Mouse (Mus musculus): ENCODE data around the gene Pwwp2a. TPM values are rescaled to one million over a fixed set of nuclear protein-coding genes. Genes with fewer than 3 reads are reported as not detected.

The Pwwp2a gene
- polyA plus RNA-seq, 1 experiment from 2014 or later, result 33.4 TPM

DNA sequence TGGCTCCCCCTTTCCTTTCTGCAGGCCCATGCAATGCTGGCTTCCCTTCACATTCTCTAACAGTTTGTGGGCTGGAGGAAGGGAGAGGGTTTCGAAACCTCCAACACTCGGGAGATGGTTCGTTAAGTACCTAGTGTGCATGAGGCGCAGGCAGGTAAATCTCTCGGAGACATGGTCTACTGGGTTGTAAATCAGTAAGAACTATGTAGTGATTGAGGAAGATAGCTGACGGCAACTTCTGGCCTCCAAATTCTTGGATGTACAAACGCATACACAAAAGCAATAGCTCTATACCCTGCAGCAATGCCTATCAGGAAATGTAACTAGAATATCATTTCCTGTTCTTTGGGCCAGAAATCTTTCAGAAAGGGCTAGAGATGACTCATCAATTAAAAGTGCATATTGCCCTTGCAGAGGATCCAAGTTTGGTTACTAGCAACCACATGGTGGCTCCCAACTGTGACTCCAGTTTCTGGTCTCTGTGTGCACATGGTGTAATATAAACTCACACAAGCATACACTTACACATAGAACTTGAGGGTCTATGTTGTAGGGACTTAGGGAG lies 47.0 kb downstream of the Pwwp2a start:
- peaks cover 48% of the 10 kb centered on the region for H3K36me3 ChIP-seq
- ATAC-seq (replicated peaks), result no peak
- H3K4me2 ChIP-seq (replicated peaks), result no peak overlapping the region
- H3K27me3 ChIP-seq, result no peaks in the 10 kb centered on the region
- H3K4me1 ChIP-seq, result no peaks in the 10 kb centered on the region
- WGBS, result 89% methylated on average over 7 of the region's 7 CpGs
- H3K9me3 ChIP-seq, result no peaks in the 10 kb centered on the region
- no peak overlapping the region for H3K9ac ChIP-seq (replicated peaks)
- no peak overlapping the region for H3K4me3 ChIP-seq
- no peak overlapping the region for H3K27ac ChIP-seq (replicated peaks)

DNA sequence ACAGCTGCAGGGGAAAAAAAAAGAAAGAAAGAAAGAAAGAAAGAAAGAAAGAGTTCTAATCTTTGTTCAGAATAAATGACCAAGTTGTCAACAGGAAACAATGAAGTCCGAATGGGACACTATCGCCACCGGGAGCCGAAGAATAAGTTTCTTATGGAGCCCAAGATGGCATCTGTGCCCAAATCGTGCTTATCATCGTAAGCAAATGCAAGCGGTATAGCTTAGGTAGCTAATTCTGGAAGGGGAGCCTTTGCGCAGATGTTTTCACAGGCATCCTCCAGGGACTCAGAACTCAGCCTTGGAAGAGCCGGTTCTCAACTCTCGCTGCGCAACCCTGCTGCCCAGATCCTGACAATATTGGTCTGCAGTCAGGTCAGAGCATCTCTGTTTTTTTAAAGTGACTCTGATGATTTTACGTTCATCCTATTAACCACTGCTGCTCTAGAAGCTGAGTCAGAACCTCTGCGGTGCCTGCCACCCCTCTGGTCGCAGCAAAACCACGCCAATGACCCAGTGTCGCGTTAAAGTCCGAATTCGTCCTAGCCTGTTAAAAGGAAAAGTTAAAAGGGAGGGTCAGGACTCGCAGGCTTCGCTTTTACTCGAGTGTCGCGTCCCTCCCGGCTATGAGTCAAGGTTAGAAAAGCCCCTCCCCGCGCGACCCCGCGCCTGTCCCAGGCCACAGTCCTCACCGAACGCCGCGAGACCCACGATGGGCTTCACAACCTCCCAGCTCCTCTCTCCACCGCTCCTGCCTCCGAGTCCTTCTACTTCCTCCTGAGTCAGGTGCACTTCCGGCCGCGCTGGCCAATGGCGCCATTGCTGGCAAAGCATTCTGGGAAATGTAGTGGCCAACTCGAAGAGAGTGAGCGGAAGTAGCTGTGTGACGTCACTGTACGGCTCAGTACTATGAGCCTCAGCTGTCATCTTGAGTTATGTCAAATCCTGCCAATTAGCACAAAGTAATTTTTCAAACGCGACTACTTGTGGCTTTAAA lies 65.7 kb downstream of the Pwwp2a start, which contains the start of gene Ttc1:
Gene Ttc1 (minus strand): TSS at position 776 of the 994 bp plus-strand sequence.
- peak; percentile 99 for ATAC-seq (replicated peaks)
- Histone ChIP-seq H3K9me3 (no peaks in the 10 kb centered on the region), H3K4me1 (peaks cover 15% of the 10 kb centered on the region), H3K9ac (replicated peaks) (peak within 1 kb of the TSS; percentile 81), H3K27ac (replicated peaks) (peak within 1 kb of the TSS; percentile 62), H3K36me3 (peaks cover 25% of the 10 kb centered on the region), H3K4me3 (peak within 1 kb of the TSS; percentile 72), H3K27me3 (no peaks in the 10 kb centered on the region), H3K4me2 (replicated peaks) (peak within 1 kb of the TSS; percentile 90)
- WGBS, result 4% methylated on average over 47 of the region's 47 CpGs

DNA sequence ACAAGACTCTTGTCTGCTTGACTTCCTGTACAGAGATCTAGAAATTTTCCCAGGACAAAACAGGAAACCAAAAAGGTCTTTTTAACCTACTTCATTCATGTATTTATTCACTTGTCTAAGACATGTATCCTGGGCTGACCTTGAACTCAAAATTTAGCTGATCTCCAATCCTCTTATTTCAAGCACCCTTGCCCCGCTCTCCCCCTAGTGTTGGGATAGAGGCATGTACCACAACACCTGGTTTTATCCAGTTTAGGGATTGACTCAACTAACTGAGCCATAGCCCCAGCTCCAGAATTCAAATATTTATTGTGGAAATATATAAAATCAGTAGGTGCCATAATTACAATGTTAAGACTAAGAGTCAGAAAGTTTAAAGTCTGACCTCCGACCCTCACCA lies 69.7 kb downstream of the Pwwp2a start:
- H3K4me2 ChIP-seq (replicated peaks), result no peak overlapping the region
- no peaks in the 10 kb centered on the region for H3K9me3 ChIP-seq
- ATAC-seq (replicated peaks), result no peak
- no peaks in the 10 kb centered on the region for H3K36me3 ChIP-seq
- H3K27ac ChIP-seq (replicated peaks), result no peak overlapping the region
- H3K4me1 ChIP-seq, result peaks cover 14% of the 10 kb centered on the region
- WGBS, result 65% methylated on average over 2 of the region's 2 CpGs
- 0 out of 2 replicates have a peak, but pooled peaks cover 4% of the 10 kb centered on the region for H3K27me3 ChIP-seq
- H3K9ac ChIP-seq (replicated peaks), result no peak overlapping the region
- no peak overlapping the region for H3K4me3 ChIP-seq

DNA sequence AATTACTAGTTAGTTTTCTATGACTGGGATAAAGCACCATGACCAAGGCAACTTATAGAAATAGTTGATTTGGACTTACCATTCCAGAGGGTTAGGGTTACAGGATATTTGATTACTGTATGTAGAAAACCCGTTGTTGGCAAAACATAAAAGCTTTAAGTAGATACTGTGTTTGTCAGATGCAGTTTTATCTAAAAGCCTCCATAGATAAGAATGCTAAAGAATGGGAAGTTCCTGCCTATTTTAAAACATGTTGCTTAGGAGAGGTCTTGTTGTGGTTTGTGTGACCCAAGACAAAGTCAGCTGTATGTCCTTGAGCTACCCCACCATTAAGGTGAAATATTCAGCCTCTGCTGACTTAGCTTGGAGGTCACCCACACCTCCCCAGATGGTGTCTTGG lies 72.8 kb downstream of the Pwwp2a start:
- Histone ChIP-seq H3K9ac (replicated peaks) (no peak overlapping the region), H3K4me3 (no peak overlapping the region), H3K36me3 (no peaks in the 10 kb centered on the region), H3K27me3 (0 out of 2 replicates have a peak, but pooled peaks cover 4% of the 10 kb centered on the region), H3K4me1 (no peaks in the 10 kb centered on the region), H3K9me3 (no peaks in the 10 kb centered on the region), H3K4me2 (replicated peaks) (no peak overlapping the region), H3K27ac (replicated peaks) (no peak overlapping the region)
- WGBS, result 94% methylated on average over 1 of the region's 1 CpGs
- ATAC-seq (replicated peaks), result no peak

DNA sequence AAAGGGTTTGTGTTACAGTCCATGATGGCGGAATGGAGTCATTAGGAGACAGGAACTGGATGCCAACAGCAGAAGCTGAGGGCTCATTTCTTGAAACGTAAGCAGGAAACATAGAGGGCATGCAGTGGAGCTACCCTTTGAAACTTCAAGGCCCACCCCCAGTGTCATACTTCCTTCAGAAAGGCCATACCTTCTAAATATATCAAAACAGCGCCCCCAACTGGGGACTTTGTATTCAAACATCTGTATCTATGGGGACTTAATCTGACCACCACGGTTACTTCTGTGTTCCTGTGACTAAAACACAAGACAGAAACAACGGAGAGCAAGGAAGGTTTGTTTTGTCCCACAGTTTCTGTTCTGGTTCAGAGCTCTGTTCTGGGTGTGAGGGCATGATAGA lies 73.6 kb downstream of the Pwwp2a start:
- Histone ChIP-seq H3K36me3 (no peaks in the 10 kb centered on the region), H3K27me3 (0 out of 2 replicates have a peak, but pooled peaks cover 4% of the 10 kb centered on the region), H3K27ac (replicated peaks) (no peak overlapping the region), H3K4me1 (no peaks in the 10 kb centered on the region), H3K4me3 (no peak overlapping the region), H3K9ac (replicated peaks) (no peak overlapping the region), H3K9me3 (no peaks in the 10 kb centered on the region), H3K4me2 (replicated peaks) (no peak overlapping the region)
- WGBS, result 66% methylated on average over 5 of the region's 5 CpGs
- ATAC-seq (replicated peaks), result no peak

DNA sequence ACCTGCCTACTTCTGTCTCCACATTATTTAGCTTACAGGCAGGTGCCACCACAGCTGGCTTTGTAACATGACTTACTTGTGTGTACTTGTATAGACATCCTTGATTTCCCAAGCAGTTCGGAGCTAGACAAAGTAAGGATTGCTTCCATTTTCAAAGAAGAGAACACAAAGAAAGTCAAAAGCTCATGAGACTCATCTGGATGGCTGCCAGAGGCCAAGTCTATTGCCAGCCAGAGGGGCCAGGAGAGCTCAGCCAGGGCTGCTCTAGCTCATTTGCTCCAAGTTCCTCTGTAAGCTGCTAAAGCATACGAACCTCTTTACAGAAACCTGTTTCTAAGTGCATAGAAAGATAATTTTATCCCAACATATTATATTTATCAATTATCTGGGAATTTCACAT lies 76.6 kb downstream of the Pwwp2a start:
- WGBS, result 52% methylated on average over 2 of the region's 2 CpGs

DNA sequence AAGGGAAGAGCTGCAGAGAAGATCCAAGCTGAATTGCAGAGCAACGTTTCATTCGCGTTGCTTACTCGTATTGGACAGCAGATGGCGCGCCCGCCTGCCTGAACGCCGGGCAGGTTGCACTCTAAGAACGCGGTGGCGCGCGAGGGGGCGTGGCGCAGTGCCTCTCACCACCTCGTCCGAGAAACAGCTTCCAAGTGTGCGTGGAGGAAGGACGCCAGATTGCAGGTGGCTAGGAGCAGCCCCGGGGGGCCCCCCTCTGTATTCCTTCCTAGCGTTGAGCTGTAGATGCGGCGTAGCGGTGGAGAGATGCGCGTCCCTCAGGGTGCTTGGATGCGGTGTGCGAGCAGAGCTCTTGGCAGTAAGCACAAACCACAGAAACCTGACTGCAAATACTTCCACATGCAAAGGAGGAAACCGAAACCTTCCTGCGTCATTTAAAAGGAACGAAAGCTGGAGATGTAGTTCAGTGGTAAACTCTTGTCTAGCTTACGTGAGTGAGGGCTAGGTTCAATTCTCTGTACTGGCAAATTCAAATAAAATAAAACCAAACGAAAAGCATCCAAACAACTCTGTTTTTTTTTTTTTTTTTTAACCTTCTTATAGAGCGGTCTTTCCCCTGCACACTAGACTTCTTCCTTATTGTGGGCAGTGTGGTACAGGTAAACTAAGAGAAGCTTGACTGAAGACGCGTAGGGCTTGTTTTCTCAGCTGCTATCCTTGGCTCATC lies 85.3 kb downstream of the Pwwp2a start:
- H3K9me3 ChIP-seq, result no peaks in the 10 kb centered on the region
- H3K36me3 ChIP-seq, result no peaks in the 10 kb centered on the region
- H3K4me3 ChIP-seq, result peak overlapping the region; percentile 56
- no peaks in the 10 kb centered on the region for H3K4me1 ChIP-seq
- H3K4me2 ChIP-seq (replicated peaks), result peak overlapping the region; percentile 81
- WGBS, result 6% methylated on average over 37 of the region's 37 CpGs
- peaks cover 11% of the 10 kb centered on the region for H3K27me3 ChIP-seq
- peak; percentile 94 for ATAC-seq (replicated peaks)
- peak overlapping the region; percentile 54; the same call in 1 of the 2 replicates for H3K9ac ChIP-seq (replicated peaks)
- no peak overlapping the region for H3K27ac ChIP-seq (replicated peaks)

More for the DNA sequence above, 76.6 kb downstream of the Pwwp2a start:
- Histone ChIP-seq H3K27ac (replicated peaks) (no peak overlapping the region), H3K9me3 (no peaks in the 10 kb centered on the region), H3K36me3 (no peaks in the 10 kb centered on the region), H3K4me1 (no peaks in the 10 kb centered on the region), H3K4me2 (replicated peaks) (no peak overlapping the region), H3K4me3 (no peak overlapping the region), H3K9ac (replicated peaks) (no peak overlapping the region), H3K27me3 (0 out of 2 replicates have a peak, but pooled peaks cover 4% of the 10 kb centered on the region)
- ATAC-seq (replicated peaks), result no peak

DNA sequence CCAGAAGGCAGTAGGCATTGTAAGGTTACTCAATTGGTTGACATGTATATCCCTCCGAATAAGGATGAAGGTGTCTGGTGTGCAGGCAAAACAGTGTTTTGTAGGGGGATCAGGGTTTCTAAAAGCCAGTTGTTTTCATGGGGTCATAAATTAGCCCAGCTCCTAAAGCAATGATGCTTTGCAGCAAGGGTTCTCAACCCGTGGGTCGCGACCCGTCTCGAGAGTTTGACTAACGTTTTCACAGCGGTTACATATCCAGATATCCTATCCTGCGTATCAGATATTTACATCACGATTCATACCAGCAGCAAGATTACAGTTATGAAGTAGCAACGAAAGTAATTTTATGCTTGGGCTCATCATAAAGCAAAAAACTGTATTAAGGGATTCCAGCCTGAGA lies 86.0 kb downstream of the Pwwp2a start:
- H3K4me1 ChIP-seq, result no peaks in the 10 kb centered on the region
- ATAC-seq (replicated peaks), result no peak
- H3K36me3 ChIP-seq, result no peaks in the 10 kb centered on the region
- peaks cover 11% of the 10 kb centered on the region for H3K27me3 ChIP-seq
- no peaks in the 10 kb centered on the region for H3K9me3 ChIP-seq
- no peak overlapping the region for H3K4me3 ChIP-seq
- no peak overlapping the region for H3K9ac ChIP-seq (replicated peaks)
- H3K4me2 ChIP-seq (replicated peaks), result no peak overlapping the region
- 76% methylated on average over 11 of the region's 11 CpGs for WGBS
- no peak overlapping the region for H3K27ac ChIP-seq (replicated peaks)

DNA sequence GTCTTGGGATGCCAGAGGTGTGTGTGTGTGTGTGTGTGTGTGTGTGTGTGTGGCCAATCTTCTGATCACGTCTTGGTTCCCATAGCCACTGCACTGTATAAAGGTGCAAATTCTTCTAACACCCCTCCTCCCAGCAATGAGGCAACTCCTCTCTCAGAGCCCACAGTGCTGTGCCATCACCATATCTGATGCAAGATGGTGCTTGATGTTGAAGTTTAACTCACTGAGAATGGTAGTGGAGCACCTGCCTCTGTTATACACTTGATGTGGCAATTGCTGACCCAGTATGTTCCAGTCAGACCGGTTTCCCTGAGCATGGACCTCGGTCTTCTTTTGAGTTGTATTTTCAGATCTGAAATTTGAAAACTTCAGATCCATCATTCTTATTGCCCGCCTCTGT lies 88.3 kb downstream of the Pwwp2a start:
- H3K36me3 ChIP-seq, result no peaks in the 10 kb centered on the region
- H3K27ac ChIP-seq (replicated peaks), result no peak overlapping the region
- 80% methylated on average over 4 of the region's 4 CpGs for WGBS
- H3K27me3 ChIP-seq, result peaks cover 14% of the 10 kb centered on the region; the same call in 1 of the 2 replicates
- H3K4me3 ChIP-seq, result no peak overlapping the region
- H3K9me3 ChIP-seq, result no peaks in the 10 kb centered on the region
- no peak overlapping the region for H3K4me2 ChIP-seq (replicated peaks)
- H3K4me1 ChIP-seq, result no peaks in the 10 kb centered on the region
- no peak for ATAC-seq (replicated peaks)
- no peak overlapping the region for H3K9ac ChIP-seq (replicated peaks)

Measured in forebrain, embryonic 15.5 days (tissue).